Mouse (Mus musculus) ES-Bruce4 (cell line): ENCODE measurements around the gene Mrps2.

Experiments used
- CTCF ChIP-seq: IDR thresholded peaks from one replicate; pipeline ENCODE4 v1.8.1; 2011; ENCODE audit warnings: low read depth, low read length
- POLR2A ChIP-seq: IDR thresholded peaks from one replicate; pipeline ENCODE4 v1.8.1; 2011; ENCODE audit warnings: low read length; ENCODE audit not compliant: insufficient read depth

- TF ChIP-seq CTCF, result no peak
- TF ChIP-seq POLR2A, result no peak
Observed at GRCm38 (mm10) chr2:28497561-28497960, 29.7 kb downstream of the Mrps2 start.
